Mouse (Mus musculus) urinary bladder, postnatal 14 days (tissue): ENCODE results near the gene Krt80.

Experiments
- DNase-seq: peaks from one replicate; pipeline ENCODE4 v3.0.0; 2021; ENCODE audit warnings: low spot score

Gene Krt80

DNA sequence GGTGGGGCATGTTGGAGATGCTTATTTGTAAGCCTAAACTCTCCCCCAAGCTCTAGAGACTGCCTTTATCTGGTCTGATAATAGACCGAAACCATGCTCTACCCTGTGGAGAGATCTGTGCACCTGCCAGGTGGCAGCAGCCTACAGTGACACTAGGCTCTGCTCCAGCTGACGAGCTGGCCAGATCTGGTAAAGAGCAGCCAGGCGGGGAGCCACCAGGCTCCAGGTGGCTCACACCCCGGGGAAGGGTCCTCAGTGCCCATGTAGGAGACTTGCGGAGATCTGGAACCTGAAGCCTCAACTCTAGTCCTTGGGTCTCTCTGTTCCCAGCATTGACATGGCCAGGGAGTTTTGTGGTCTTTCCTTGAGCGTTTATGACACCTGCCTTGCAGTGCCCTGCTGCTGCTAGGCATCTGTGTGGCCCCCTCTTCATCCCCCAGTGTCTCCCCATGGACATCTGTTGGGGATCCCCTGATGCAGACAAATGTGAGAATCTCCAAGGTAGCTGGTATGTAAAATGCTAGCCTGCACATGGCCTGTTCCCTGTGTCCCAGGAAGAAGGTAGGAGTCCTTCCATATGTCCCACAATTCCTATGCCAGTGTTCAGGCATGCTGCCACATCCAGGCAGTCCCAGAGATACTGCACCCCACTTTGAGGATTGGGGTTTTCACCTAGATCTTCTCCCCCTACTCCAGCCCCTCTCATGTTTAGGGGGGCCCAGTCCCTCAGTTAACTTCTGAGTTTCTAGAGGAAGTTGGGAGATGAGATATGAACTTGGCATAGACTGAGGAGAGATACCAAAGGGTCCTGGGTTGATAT lies 6.2 kb upstream of the Krt80 start:
- DNase-seq = no peak

DNA sequence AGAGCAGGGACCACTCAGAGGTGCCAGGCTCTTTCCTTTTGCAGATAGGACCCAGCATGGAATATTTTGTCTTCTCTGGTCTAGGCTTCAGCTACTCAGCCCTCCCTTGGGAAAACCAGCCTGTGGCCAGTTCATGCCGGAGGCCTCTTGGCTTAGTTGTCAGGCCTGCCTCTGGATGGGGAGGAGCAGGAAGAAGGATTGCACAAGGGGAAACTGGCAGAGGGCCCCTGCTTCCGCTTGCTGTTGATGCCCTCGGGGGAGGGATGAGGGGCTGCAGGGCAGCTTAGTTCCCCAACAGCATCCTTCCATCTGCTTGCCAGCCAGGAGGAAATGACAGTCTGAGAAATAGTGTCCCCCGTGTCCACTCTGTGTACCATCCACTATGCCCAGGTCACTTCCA lies 4.9 kb upstream of the Krt80 start:
- peak; percentile 64 for DNase-seq

DNA sequence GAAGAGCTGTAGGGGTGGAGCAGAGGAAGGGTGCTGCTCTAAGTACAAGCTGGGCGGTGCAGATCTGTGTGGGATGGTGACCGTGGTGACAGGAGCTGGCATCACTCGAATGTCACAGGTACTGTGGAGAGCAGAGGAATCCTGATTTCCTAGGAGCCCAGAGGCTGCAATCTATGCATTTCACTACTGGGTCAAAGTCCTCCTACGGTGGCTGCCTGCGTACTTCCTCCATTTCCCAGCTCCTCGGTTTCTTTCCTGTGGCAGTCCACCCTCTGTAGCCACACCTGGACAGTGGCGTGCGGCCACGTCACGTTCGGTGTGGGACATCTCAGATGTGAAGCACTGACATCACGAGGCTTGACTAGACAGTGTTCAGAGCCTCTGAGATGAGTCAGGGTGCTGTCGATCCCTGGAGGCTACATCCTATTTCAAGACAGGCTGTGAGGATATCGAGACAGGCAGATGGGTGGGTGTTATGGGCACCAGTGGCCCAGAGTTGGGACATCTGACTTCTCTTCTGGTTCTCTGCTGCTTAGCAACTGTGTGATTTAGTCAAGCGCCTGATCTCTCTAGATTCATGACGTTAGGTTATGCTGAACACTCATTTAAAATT lies 3.4 kb upstream of the Krt80 start:
- DNase-seq = no peak

DNA sequence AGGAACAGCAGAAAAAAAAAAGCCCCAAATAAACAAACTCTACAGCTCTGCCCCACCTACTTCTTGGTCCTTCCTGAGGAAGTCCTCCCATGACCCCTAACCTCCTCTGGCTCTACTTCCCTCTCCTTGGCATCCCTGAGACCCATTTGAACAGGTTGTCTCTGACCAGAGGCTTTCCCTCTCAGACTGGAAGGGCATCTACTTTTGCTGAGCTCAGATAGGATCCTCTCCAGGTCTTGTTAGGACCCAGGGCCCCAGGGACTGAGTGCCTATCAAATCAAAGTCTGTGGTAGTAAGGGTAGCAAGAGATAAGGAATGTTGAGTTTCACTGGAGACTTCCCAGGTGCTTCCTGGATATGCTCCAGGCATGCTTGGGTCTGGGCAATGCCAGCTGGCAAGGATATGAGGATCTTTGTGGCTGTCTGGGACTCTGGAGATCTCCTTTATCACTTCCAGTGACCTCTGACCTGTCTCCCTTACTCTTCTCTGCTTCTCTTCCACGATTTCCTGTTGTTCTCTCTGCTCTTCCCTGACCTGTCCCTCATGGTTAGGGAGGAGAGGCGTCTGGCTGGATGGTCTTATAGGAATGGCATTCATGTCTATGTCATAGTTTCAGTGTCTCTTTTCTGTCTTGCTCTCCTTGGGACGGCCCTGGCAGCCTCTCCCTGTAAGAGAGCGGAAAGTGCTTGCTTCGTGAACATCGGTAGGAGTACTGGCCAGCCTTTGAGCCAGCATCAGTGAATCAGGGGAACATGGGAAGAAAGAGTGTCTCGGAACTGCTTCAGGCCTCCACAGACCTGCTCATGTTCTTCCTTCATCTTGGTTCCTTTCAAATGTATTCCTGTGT lies 2.4 kb upstream of the Krt80 start:
- no peak for DNase-seq

DNA sequence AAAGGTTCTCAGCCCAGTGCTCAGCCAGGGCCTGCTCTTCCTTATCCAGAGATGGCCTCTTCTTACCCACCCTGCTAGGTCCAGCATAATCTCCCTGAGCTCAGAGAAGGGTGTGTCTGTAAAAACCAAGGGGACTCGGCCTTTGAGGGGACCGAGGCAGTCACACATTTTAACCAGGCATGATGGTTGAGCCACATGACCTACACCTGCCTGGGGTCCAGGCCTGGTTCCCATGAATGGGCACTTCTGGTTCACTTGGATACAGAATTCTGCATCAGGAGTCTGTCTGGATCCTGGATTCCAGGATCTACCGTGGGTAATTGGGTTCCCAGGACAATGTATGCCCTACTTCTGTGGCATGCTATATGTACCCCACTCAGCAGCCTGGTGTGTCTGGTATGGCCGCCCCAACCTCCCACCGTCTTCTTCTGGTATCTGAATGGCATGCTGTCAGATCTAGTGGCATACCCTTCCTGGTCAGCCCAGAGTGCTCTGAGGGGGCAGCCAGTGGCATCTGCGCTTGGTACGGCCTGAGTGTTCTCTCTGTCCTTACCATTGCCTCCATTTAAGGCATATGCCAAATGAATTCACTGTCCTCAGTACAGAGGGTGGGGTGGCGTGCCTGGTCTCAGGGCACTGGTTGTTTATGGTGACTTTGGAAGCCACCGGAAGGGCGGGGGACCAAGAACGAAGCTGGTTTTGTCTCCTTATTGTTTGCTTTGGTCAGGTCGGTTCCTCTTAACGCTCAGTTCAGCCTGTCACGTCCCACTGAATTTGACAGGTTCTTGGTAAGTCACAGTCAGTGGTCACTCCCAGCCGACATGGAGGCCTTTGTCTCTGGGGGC lies 1.4 kb upstream of the Krt80 start:
- DNase-seq = no peak

DNA sequence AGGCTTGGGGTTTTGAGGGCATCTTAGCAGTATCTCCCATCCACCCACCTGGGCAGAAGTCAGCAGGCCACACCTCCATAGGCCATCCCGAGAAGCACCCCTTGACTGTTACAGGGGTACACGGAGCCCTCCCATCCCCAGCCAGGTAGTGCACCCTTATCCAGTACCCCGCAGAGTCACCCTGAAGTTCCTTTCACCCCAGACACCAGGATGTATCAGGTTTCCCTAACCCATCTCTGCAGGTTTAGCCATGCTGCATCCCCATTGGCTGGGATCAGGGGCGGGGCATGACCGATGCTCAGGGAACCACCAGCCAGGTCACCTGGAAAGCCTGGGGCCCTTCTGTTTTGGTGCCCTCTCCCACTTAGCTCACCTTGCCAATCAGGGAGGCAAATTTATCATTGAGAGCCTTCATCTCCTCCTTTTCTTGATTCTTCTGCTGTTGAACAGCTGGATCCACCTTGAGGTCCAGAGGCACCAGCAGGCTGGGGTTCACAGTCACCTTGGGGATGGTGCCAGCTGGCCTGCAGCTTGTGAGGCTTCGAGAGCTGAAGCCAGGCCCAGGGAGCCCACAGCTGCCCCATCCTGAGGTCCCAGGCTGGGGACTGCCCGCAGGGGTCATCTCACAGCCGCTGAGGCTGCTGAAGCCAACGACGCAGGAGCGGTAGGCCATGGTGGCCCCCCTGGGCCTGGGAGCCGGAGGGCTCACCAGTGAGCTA lies 421 bp downstream of the Krt80 start:
- no peak for DNase-seq

DNA sequence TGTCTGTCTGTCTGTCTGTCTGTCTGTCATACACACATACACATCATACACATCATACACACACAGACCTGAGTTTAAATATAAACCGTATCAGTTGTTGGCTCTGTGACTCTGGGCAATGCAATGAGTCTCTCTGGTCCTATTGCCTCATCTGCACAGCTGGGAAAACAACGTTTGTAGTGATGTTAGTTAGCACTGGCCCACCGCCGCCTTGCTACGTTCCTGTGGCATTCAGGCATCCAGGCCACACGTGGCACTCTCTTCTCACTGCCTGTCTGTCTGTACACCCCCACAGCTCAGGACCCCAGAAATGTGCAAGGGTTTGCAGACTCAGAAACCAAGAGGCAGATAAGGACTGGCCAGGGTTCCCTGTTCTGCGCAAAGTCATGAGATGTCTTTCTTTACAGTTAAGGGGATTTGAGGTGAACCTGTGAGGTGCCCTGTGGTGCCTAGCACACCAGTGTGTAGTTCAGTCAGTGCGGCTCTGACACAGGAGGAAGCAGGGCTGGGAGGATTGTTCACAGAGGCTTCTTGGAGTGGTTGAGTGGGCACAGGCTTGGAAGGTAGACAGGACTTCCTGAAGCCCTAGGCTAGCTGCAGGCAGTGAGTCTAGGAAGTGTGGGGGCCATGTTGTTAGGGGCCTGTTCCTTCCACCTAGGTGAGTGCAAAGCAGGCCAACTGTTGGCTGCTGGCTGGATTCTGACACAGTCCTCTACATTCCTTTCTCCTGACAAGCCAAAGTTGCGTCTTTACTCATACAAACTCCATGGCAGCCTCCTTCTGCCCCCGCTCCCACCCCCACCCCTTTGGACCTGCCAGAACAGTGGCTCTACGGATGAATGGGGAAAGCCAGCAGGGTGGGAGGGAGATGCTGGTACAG lies 1.2 kb downstream of the Krt80 start:
- no peak for DNase-seq

DNA sequence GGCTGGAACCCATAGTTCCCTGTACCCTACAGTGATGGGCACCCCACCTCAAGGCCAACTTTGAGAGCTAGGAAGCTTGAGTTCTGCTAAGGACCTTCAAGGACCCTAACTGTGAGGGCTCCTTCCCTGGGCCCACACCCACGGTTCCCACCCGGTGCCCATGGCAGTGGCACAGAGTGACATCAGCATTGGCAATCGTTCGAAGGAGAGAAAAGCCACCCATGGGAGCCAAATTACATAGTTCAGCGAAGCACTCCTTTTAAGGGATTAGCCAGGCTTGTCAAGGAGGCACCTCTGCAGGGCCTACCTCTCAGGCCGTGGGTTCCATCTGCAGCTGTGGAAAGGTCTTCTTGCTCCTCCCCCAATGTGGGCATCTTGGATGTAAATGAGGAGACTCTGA lies 1.9 kb downstream of the Krt80 start:
- DNase-seq = no peak

DNA sequence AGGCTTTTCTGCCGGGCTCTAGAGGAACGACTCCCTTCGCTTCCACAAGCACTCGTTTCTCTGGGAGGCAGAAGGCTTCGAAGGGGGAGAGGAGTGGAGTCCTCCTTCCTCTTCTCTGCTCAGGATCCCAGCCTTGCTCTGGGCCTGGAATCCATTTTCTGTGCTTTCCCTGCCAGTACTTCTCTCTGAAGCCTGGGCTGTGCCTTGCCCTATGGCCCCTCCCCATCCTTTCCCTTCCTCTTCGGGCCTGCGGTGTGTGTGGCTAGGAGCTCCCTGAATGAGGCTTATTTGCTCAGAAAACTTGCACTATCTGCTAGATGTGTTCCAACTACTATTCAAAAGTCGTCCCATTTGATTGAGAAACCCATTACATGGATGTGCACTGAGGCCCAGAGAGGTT lies 2.5 kb downstream of the Krt80 start:
- DNase-seq = no peak

DNA sequence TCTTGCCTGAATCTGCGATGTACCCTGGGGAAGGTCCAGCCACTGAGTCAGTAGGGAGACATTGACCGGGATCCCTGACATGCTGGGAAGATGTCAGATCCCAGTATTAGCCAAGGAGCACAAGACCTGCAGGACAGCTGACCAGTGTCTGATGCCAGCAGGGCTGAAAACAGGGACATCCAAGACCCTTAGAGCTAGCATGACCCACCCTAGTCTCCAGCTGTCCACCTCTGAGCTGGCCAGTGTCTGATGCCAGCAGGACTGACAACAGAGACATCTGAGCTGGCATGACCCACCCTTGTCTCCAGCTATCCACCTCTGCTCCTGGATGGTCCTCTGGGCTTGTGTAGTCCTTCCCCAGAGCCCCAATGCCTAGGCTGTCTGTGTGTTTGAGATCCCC lies 3.0 kb downstream of the Krt80 start:
- no peak for DNase-seq

DNA sequence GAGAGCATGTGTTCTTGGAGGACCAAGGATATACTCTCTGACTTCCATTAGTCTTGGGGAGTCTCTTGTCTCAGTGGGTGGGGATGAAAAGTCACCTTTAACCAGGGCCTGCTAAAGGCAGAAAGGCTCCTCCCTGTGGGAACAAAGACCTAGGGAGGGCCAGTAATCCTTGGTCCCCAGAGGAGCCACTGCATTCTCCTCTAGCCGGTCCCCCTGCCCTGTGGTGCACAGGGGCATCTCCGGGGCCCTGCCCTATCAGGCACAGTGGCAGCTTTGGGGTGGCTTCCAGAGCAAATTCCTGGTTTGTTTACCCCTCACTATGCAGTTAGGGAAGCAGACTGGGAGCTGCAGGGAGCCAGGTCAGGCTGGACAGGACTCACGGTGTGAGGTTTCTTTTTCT lies 3.5 kb downstream of the Krt80 start:
- no peak for DNase-seq

DNA sequence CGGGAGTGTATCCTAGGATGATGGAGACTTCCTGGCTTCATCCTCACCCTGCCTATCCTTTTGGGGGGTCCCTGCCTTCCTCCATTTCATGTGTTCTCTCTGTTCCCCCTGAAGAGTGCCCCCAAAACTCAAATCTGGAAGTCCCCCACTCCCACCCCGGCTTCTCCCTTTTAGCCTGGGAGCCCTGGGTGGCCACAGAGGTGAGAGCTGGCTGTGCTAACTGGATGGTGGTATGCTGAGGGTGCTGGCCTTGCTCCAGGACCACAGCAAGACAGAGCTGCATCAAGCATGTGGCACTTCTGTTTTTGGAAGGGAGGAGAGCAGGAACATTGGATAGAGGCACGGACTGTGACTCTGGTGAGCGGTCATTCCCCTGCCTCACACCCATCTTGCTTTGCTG lies 4.2 kb downstream of the Krt80 start:
- DNase-seq = no peak

DNA sequence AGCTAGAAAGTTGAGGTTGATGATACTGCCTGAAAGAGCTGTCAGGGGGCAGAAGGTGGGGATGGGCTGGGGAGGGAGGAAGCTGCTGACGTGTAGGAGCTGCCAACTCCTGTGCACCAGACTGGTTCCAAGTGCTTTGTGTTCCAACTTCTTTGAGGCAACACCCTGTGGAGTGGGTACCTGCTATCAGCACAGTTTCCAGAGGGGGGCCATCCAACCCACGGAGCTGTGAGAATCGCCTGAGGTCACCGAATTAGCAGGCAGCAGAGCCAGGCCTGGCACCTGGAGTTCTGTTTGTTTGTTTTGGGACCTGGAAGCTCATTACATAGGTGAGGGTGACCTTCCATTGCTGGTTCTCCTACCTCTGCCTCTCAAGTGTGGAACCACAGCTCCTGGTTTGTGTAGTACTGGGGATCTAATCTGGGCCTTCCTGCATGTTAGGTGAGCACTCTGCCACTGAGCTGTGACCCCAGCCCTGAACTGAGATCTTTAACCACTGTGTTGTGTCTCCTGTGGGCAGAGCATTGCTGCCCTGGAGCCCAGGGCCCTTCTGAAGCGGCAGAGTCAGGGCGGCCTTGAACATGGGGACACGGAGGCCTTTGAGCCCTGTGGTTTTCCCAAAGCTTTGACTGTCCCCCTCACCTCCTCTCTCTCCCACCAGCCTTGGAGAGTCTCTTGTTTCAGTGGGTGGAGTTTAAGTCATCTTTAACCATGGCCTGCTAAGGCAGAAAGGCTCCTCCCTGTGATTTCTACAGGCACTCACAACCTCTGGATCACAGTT lies 4.9 kb downstream of the Krt80 start:
- no peak for DNase-seq

DNA sequence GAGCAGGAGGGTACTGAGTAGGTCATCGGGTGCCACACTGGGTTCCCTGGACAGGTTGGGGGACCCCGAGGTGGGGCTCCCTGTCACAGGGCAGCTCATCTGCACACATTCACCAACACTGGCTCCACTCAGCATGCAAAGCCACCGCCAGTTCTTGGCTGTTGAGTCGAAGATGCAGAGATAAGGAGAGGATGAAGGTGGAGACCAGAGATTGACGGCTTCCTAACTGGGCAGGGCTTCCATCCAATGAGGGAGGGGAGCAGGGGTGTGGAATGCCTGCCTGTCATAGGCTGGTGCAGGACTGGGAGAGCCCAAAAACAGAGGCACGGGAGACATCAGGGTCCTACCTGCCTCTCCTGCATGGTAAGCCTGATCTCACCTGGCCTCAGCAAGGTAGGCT lies 5.5 kb downstream of the Krt80 start:
- no peak for DNase-seq

DNA sequence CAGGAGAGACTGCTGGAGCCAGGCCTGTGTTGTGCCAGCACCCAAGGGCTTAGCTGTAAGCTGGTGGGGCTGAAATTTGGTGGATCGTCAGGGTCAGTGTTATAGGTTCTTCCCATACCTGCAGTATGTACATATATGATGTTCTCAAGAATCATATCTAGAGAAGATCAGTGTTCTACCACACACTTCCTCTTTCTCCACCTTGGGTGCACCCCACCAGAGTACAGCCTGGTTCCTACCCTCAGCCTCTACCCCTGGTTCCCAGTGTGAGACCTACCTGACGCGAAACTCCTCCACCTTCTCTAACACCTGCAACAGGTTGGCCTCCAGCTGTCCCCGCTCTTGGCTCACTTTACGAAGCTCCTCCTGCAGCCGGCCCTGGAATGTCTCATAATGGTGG lies 6.0 kb downstream of the Krt80 start:
- no peak for DNase-seq

DNA sequence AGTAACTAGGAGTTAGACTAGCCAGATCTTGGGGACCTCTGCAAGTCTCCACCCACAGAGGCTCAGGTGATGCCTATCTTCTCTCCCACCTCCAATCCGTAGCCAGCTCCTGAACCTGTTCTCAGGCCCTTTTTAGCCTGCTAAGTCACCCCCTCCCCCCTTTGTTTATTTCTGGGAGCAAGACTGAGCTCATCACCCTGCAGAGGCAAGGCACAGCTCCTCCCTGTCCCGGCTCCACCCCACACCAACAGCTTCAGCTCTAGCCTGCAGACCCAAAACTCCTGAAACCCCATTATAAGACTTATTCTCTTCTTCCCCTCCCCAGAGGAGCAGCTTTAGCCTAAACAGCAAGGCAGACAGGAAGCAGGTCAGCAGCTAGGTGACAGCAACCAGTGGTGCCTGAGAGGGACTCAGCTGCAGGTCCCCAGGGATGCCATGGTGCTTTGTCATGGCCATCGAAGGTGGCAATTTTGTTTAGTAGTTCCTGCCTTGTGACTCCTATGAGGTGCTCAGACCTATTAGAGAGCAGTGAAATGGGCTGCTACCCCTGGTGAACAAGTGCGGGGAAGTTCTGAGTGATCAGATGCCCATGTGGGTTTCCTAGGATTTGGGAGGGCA lies 7.5 kb downstream of the Krt80 start:
- no peak for DNase-seq

DNA sequence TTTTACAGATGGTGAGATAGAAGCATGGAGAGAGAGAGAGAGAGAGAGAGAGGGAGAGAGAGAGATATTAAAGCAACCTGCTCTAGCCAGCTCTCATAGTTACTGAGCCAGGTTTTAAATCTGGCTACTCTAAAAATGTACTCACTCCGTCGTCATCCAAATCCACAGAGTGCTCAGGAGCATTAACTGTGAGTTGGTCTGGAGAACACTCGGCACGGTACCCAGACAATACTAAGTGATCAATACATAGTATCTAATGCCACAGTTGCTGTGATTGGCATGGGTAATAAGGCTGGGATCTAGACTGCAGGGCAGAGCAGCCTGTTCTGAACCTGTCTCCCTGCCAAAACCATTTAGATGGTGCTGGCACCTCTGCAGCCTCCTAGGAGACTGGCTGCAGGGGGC lies 14.6 kb downstream of the Krt80 start:
- no peak for DNase-seq

DNA sequence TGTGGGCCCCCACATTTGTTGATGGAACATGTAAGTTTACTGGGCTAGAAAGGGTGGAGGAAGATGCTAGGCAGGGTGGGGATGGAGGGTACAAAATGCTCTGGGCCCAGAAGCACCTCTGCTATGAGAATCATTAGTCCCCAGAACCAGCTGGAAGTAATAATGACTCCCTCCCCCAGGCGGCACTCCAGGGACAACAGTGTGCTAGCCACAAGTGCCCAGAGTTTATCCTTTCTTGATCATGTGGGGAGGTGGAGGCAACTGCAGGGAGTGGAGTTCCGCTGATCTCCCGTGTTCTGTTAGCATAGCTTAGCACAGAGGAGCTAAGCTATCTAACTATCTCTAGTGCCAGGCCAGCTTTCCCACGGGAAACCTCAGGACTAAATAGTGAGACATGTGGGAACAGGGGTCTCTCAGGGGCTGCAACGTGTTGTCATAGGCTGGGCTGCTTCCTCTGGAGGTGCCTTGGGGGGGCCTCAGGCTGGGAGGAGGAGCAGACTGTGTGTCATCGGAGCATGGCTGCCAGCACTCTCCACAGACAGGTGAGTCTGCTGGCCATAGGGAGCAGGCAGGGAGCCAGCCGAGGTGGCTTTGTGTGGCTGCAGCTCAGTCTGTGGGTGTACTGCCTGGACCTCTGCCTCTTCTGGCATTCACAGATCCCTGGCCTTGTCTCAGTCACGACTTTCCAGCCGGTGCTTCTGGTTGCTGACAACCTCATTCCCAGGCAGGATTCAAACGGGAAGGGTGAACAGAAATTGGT lies 17.1 kb downstream of the Krt80 start:
- DNase-seq = no peak
